Mouse (Mus musculus) liver, embryonic 14.5 days (tissue): Measurements from ENCODE around the gene Top1. TPM values are rescaled to one million over a fixed set of nuclear protein-coding genes. Genes with fewer than 3 reads are reported as not detected.
A peak's percentile ranks its signal among the peaks of the same experiment; 100 is the strongest.

Experiments
- ATAC-seq: fragments of 200-750 bp; cut with Nextera tagmentation; 2 replicates; pipeline ENCODE4 v1.8.0; 2017; ENCODE audit warnings: moderate number of reproducible peaks, mild to moderate bottlenecking, moderate library complexity; ENCODE audit not compliant: insufficient read depth
- DNase-seq, 3 experiments: peaks; one replicate each; pipeline ENCODE4 v3.0.0-alpha.2; 2012 to 2013; ENCODE audit warnings: low read depth in 3 of 3, low spot score in 3 of 3
- H3K27ac ChIP-seq: fragments of 300-500 bp; sonication (generic); 2 replicates; pipeline ENCODE4 v1.5.1; 2014; ENCODE audit warnings: moderate library complexity, mild to moderate bottlenecking, control low read depth, inconsistent platforms
- H3K27me3 ChIP-seq: fragments of 300-500 bp; sonication (generic); 2 replicates; pipeline ENCODE4 v1.6.1; 2014; ENCODE audit warnings: mild to moderate bottlenecking, low read length, moderate library complexity; ENCODE audit not compliant: control insufficient read depth, insufficient read depth
- H3K36me3 ChIP-seq: fragments of 300-500 bp; sonication (generic); replicated peaks from 2 replicates; pipeline ENCODE4 v1.6.1; 2014; ENCODE audit warnings: low read depth; ENCODE audit not compliant: control insufficient read depth, insufficient read depth
- H3K4me1 ChIP-seq, 2 experiments: fragments of 200-500 bp in 1 of 2; fragments of 300-500 bp in 1 of 2; sonication (generic) in 1 of 2; replicated peaks; 2 replicates each; pipeline ENCODE4 v1.6.1; 2012 to 2014; ENCODE audit warnings: antibody characterized with exemption in 1 of 2, inconsistent platforms in 1 of 2, low read length in 1 of 2; ENCODE audit not compliant: control insufficient read depth in 2 of 2, insufficient read depth in 2 of 2
- H3K4me2 ChIP-seq: fragments of 300-500 bp; sonication (generic); 2 replicates; pipeline ENCODE4 v1.6.1; 2014; ENCODE audit warnings: low read depth, mild to moderate bottlenecking, control low read depth, moderate library complexity
- H3K4me3 ChIP-seq, 2 experiments: fragments of 200-500 bp in 1 of 2; fragments of 300-500 bp in 1 of 2; sonication (generic) in 1 of 2; 2 replicates each; pipeline ENCODE4 v1.5.1; 2012 to 2014; ENCODE audit warnings: low read depth in 2 of 2, low read length in 2 of 2, mild to moderate bottlenecking in 2 of 2, control low read depth in 1 of 2, inconsistent platforms in 1 of 2, moderate library complexity in 1 of 2; ENCODE audit not compliant: insufficient read depth in 1 of 2
- H3K9ac ChIP-seq: fragments of 300-500 bp; sonication (generic); replicated peaks from 2 replicates; pipeline ENCODE4 v1.6.1; 2014; ENCODE audit warnings: mild to moderate bottlenecking, control low read depth, moderate library complexity
- H3K9me3 ChIP-seq: fragments of 300-500 bp; sonication (generic); 2 replicates; pipeline ENCODE4 v1.6.1; 2016; ENCODE audit warnings: low read length, mixed read lengths; ENCODE audit not compliant: control insufficient read depth
- CTCF ChIP-seq: IDR thresholded peaks from 2 replicates; pipeline ENCODE4 v1.5.1; 2016; ENCODE audit warnings: antibody characterized with exemption, low read depth, control low read depth
- EP300 ChIP-seq: IDR thresholded peaks from 2 replicates; pipeline ENCODE4 v1.6.1; 2016; ENCODE audit warnings: antibody characterized with exemption, low read depth
- WGBS: fragments of 180-500 bp; shearing (Covaris S2); extraction: QIAGEN DNeasy Blood & Tissue Kit; methylation state at CpG from one replicate; pipeline ENCODE4 v1.1.7; 2014; ENCODE audit not compliant: insufficient replicate concordance; 5-methylcytosine and 5-hydroxymethylcytosine counted together
- polyA plus RNA-seq, 2 experiments: library from polyadenylated mRNA; depleted of rRNA in 1 of 2; stranded (reverse) in 1 of 2; unstranded in 1 of 2; fragments of >200 nt; fragmentation: Nextera tagmentation in 1 of 2; extraction: Ambion mirVana in 1 of 2; gene quantifications; 2 replicates each; pipeline versions ENCODE4 v1.2.1 to v1.2.3; 2012 to 2014

Top1 gene
- polyA plus RNA-seq, 2 experiments, result 33.6 to 51.2 TPM

DNA sequence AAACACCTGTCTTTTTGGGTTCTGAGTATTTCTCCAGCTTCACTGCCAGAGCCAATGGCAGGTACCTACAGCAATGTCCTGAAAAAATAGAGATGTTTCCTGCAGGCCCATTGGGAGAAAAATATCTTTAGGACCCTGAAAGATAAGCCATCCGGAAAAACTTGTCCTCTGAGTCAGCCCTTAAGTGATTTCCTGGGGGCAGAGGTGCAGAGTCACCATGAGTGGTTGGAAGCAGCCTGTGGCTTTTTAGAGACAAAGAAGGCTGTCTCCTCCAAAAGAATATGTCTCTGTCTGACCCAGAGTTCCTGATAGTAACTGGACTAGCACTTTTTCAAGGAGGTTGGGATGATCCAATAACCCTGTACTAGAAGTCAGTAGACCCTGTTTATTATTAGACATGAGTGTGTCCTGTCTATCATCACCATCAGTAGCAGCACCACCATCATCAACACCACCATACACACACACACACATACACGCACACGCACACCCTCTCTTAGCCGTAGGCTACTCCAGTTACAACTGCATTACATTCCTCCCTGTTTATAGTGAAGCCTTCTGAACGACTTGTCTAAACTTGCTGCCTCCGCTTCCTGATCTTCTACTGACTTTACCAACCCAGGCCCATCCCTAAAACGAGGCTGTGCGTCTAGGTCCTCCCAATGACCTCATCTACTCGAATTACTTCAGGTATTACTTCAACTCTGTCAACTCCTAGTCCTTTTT lies 14.7 kb upstream of the Top1 start:
- DNase-seq, result no peak
- Histone ChIP-seq H3K27ac (no peak overlapping the region), H3K4me3 (no peak overlapping the region), H3K4me1 (peaks cover 9 to 17% of the 10 kb centered on the region in 2 experiments), H3K4me2 (no peak overlapping the region), H3K27me3 (no peaks in the 10 kb centered on the region), H3K9ac (no peak overlapping the region), H3K9me3 (no peaks in the 10 kb centered on the region), H3K36me3 (no peaks in the 10 kb centered on the region)
- ATAC-seq, result peak; percentile 46; the same call in 1 of the 2 replicates
- 74% methylated on average over 9 of the region's 9 CpGs for WGBS
- TF ChIP-seq EP300 (no peak), CTCF (no peak)

DNA sequence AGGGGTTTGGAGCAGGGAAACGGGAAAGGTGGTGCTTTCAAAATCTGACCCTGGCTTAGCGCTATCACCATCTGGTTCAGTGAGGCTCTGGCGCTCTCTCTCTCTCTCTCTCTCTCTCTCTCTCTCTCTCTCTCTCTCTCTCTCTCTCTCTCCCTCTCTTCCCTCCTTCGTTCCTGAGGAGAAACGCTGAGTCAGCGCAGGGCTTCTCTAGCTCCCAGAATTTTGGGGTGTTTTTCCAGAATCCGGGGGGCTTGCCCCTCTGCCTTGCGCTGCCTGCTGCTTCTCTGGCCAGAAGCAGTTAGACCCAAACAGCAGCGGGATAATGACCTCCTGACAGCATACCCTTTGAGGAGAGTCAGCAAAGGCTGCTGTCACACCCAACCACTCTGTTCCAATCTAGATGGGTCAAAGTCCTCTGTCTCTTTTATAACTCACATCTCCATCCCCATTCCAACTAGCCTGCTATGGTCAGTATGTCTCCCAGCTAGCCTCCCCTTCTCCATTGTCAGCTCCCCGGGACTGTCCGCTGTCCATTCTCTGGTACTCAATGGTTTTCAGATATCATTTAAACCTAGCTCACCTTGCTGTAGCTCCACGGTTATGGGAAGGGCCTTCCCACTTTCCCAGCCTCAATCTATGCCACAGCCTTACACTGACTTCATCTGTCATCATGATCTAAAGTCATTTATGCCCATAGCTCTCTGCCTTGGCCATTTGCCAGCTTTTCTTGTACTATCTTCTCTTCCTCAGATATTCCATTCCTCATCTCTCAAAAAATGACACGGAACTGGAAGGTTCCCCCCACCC lies 5.6 kb upstream of the Top1 start:
- no peaks in the 10 kb centered on the region; a peak in 1 of 4 replicates for H3K4me1 ChIP-seq
- H3K9ac ChIP-seq, result no peak overlapping the region
- WGBS, result 82% methylated on average over 13 of the region's 13 CpGs
- no peaks in the 10 kb centered on the region; the same call in 1 of the 2 replicates for H3K27me3 ChIP-seq
- H3K27ac ChIP-seq, result no peak overlapping the region
- DNase-seq, result no peak
- no peak overlapping the region for H3K4me3 ChIP-seq
- no peaks in the 10 kb centered on the region for H3K36me3 ChIP-seq
- TF ChIP-seq EP300 (no peak), CTCF (no peak)
- H3K4me2 ChIP-seq, result no peak overlapping the region
- no peaks in the 10 kb centered on the region for H3K9me3 ChIP-seq
- no peak for ATAC-seq

DNA sequence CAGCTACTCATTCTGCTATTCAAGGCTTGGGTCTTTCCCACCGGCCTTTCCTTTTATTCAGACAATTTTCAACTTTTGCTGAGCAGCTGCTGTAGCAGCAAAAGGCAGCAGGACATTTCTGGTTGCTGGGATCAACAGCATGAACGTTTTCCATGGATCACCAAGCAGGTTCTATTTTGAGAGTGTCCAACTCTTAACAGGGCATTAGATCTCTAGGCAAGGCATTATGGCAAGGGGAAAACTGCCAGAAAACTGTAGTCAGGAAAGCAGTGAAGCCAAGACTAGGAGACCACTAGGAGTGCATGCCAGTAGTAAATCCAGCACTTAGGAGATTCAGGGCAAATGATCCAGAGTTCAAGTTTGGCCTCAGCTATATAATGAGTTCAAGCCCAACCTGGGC lies 4.5 kb upstream of the Top1 start:
- no peak for ATAC-seq
- Histone ChIP-seq H3K27me3 (no peaks in the 10 kb centered on the region; the same call in 1 of the 2 replicates), H3K36me3 (no peaks in the 10 kb centered on the region), H3K4me1 (no peaks in the 10 kb centered on the region; a peak in 1 of 4 replicates), H3K27ac (no peak overlapping the region), H3K9ac (no peak overlapping the region), H3K4me2 (no peak overlapping the region), H3K9me3 (no peaks in the 10 kb centered on the region), H3K4me3 (no peak overlapping the region)
- 52% methylated on average over 2 of the region's 2 CpGs for WGBS
- DNase-seq, result no peak
- no peak for TF ChIP-seq EP300
- no peak for TF ChIP-seq CTCF

DNA sequence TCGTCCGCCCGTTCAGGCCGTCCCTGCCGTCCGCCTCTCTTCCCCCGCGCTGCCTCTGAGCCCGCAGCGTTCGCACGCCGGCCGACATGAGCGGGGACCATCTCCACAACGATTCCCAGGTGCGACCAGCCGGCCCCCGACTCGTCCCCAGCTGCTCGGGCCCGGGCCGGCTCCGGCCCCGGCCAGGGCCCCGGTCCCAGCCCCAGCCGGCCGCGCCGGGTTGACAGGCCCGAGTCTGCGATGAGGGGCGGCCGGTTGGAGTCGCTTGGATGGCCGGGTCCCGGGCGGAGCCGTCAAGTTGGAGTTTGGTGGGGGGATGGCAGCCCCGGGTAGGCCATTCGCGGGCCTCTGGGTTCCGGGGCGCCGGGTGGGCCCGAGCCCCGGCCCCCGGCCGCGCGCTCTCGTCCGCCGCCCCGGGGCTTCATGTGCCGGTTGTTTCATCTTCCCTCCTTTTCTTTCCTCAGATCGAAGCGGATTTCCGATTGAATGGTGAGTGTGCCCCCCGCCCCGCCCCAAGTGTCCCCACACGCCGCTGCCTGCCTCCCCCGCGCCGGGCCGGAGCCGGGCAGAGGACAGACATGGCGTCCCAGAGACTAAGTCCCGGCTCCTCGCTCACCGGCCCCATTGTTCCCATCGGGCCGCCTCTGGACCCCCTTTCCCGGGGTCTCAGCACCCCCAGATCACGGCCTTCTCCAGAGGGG lies 606 bp downstream of the Top1 start:
- peak overlapping the region; percentile 93 for H3K4me2 ChIP-seq
- peak overlapping the region; percentile 67 to 91 for H3K4me3 ChIP-seq
- WGBS, result under 1% methylated on average over 75 of the region's 76 CpGs
- no peaks in the 10 kb centered on the region for H3K27me3 ChIP-seq
- TF ChIP-seq CTCF (no peak), EP300 (no peak)
- H3K27ac ChIP-seq, result peak overlapping the region; percentile 92
- ATAC-seq (peak; percentile 55), DNase-seq (no peak)
- H3K9ac ChIP-seq, result peak overlapping the region; percentile 100
- peaks cover 10 to 14% of the 10 kb centered on the region in 2 experiments for H3K4me1 ChIP-seq
- H3K36me3 ChIP-seq, result peaks cover 4% of the 10 kb centered on the region; the same call in 1 of the 2 replicates
- H3K9me3 ChIP-seq, result no peaks in the 10 kb centered on the region

DNA sequence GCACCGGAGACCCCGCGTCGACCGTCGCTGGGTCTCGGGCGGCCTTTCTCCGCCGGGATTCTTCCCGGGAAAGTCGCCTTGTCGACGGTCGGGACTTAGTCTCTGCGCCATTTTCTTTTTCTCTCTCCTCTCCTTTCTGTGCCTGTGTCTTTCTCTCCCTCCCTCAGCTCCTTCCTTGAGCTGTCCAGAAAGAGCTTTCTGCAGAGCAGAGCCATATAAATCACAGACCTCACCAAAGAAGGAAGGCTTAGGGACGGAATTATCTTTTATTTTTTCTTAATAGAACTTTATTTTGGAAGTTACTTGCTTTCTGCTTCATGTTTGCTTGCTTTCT lies 1.1 kb downstream of the Top1 start:
- Histone ChIP-seq H3K4me1 (peaks cover 11 to 14% of the 10 kb centered on the region in 2 experiments), H3K27ac (peak overlapping the region; percentile 92), H3K4me2 (peak overlapping the region; percentile 93), H3K36me3 (peaks cover 4% of the 10 kb centered on the region; the same call in 1 of the 2 replicates), H3K9me3 (no peaks in the 10 kb centered on the region), H3K9ac (peak overlapping the region; percentile 100), H3K4me3 (peak overlapping the region; percentile 67 to 91), H3K27me3 (no peaks in the 10 kb centered on the region)
- no peak for TF ChIP-seq CTCF
- 0 out of 2 replicates have a peak, but pooled peaks have one; percentile 22 for TF ChIP-seq EP300
- WGBS, result under 1% methylated on average over 17 of the region's 17 CpGs
- DNase-seq (no peak), ATAC-seq (no peak)
